Mouse (Mus musculus) left cerebral cortex, adult 11 months (tissue): ENCODE measurements at regions not wholly inside any gene's neighbourhood (a gene's known extent, or its start where the extent isn't known, plus 50 kb on each side); places are given as distances from the start of the nearest gene placed in this dataset.
A peak's percentile ranks its signal among the peaks of the same experiment; 100 is the strongest.

Experiments
- DNase-seq: peaks from one replicate; pipeline ENCODE4 v3.0.0; 2022; ENCODE audit warnings: low spot score

DNA sequence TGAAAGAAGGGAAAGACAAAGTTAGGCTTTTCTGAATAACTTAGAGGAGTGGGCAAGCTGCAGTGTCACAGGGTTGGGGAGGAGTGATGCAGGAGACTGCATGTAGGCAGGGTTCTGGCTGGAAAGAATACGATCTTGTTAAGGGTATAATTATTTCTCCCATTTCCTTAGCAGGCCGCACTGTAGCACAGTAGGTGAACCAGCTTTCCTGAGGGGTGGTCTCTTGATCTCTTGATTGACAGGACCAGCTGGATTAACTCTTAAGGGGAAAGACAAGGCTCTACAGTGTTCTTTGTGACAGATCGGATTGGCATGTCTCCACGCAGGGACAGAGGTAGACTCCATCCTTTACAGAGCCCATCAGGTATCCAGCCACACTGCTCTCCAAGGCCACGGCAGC is 54.5 kb upstream of the Meis1 start:
- no peak for DNase-seq

DNA sequence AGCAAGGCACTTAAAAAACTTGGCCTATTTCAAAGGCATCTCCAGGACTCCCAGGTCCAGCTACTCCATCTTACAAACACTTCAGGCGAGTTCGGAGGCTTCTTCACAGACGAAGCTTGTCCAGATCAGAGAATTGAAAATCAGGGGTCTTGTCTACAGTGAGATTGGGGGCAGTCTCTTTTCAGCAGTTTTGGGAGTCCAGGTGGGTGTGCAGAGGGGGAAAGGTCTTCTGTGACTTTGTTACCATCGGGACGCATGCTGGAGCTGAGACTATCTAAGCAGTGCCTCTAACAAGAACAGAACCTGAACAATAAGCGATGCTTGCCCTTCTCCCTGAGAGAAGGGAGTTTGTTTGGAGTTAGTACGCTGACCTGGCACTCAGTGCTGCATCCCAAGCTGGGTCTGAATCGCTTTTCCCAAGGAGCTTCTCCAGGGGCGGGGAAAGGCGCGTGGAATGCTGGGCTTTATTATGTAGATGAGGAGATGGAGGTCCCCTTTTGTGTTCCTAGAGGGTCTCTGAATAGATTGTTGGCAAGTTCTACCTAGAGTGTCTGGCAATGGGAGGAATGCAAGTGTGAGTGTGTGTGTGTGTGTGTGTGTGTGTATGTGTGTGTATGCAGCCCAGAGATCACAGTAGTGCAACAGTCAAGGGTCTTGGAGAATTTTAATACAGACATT is 55.2 kb upstream of the Meis1 start:
- DNase-seq: no peak

DNA sequence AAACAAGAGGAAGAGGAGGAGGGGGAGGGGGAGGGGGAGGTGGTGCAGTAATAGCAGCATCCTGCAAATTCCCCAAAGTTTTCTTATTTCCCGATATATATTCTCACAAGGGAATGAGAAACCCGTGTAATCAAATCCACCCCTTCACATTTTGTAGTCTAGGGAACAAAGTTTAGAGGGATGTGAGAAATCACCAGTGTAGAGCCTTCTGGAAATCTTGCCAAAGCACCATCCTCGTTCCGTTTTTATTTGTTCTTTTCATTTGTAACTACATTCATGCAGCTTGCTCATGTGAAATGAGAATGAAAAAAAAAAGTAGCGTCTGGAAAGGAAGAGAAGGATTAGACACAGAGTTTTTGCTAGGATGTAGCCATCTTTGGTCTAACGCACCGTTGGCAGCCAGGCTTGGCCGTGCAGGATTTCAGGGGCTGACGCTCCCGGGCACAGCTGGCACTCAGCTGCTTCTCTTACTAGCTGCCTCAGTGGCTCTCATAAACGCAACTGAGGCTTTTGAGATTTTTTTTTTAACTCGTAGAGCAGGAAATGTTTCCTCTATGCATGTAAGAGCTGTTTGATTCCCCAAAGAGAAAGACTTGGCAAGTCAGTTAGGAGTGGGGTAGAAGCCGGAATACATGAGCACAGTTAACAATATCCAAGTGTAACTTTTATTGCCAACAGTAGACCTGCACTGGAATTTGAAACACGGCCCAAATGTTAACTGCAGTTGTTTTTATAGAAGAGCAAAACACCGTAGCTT is 72.5 kb upstream of the Meis1 start:
- no peak for DNase-seq

DNA sequence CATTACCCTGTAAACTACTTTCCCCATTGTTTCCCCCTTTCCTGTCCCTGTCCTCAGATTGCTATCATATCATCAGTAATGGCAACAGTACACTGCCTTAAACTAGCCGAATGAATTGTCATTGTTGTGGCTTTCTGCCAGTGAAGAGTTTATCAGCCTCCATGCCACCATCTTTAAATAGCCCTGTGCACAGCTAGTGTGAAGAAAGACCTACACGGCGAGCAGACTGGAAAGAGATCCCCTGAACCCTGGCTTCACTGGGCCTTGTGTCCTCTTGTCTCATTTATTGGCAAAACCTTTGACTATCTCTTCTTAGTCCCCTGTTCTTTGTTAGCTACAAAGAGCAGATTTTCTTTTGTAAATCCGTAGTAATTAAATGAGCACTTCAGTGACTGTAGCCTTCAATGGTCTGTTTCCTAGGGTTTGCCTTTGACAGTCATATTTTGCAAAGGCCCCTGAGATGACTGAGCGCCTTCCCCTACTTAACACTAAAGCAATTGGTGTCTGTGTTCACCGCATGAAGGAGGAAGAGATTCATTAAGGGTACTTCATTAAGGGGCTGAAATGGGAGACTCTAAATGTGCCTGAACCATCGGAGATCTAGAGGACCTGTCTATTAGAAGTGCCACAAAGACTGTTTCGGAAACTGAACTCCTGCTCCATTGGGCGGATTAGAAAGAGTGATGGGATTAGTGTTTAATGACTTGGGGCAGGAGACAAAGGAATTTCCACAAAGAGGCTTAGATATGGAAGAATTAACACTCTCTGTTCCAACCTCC is 74.4 kb upstream of the Meis1 start:
- DNase-seq: no peak

DNA sequence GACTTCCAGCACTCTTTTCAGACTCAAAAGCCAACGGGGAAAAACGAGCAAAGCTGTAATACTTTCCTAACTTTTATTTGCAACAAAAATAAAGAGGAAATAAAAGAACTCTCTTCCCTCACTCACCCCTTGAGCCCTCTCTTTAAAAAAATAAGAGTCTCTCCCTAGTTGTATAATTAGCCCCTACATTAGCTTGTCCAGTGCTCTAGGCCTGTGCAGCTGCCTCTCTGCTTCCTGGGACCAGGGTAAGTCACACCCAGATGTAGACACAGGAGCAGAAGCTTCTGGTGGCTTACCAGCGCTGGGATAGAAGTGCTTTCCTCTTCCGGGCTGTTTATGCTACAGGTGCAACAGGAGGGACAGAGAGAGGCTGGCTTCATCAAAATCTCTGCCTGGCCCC is 75.0 kb upstream of the Meis1 start:
- no peak for DNase-seq

DNA sequence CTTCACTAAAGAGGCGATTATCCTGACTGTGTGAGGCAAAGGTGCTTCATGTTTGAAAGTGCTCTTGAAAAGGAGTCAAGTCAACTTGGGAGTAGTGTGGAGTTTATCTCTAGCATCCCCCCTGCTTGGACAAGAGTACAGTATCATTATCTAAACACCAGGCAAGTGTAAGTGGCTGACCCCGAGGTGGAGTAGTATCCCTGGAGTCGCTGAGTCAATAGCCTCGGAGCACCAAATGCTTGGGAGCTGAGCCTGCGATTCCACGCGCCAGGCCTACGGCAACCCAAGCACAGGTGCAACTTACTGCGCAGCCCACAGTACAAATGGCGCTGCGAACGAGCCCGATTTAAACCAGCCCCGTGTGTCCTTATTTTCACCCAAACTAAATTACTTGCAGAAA is 75.4 kb upstream of the Meis1 start:
- DNase-seq: no peak

DNA sequence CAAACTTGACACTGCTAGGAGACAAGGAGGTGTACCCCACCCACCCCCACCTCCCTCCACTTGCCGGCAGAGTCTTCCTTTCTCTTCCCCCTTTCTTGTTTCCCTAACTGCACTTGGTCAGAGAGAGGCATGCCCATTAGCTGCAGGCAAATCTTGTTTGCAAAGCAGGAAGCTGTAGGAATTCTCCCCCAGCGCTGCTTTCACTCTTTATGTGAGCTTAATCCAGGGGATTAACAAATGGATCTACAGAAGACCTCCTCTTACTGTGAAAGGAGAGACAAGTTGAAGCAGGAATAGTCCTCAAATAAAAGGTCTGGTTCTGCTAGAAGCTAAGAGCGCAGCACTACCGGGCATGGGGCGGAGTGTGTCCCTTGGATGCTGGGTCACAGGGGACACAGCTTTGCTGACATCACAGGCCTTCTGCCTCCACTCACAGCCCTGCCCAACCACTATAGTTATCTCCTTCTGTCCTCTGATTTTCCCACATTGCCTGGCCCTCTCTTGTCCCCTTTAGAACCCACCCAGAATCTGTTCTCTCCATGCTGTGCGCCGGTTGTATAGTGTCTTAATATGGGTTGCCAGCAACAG is 84.3 kb upstream of the Meis1 start:
- DNase-seq: no peak

DNA sequence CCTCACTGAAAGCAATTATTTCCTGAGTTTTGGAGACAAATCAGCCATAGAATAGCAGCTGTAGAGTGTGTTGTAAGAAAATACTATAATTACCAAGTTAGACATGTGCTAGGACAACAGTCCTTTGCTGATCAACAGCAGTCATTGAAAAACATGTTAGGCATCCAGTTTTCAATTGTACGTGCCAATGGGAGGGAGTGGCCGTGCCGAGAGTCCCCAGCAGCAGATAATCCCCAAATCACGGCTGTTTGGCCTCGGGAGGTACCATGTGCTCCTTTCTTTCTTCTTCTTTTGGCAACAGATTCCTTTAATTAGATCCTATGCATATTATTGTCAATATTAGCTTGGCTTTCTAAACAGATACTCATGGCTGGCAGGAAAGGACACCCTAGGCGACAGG is 88.4 kb upstream of the Meis1 start:
- no peak for DNase-seq

DNA sequence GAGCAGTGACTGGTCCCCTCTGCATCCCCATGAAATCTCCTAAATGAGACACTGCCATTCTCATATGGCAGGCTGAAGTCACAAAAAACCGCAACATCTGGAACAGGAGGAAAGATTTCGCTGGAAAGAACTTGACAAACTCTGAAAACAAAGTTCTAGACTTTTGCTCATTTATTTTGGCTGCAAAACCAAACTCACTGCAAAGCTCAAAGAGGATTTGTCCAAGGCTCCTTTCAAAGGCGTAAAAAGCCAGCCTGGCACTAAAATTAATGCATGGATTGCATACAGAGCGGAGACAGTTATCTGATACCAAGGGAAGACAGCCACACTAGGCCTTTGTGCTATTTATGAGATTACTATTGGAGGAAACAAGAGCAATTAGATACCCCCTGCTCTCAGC is 90.3 kb upstream of the Meis1 start:
- no peak for DNase-seq

DNA sequence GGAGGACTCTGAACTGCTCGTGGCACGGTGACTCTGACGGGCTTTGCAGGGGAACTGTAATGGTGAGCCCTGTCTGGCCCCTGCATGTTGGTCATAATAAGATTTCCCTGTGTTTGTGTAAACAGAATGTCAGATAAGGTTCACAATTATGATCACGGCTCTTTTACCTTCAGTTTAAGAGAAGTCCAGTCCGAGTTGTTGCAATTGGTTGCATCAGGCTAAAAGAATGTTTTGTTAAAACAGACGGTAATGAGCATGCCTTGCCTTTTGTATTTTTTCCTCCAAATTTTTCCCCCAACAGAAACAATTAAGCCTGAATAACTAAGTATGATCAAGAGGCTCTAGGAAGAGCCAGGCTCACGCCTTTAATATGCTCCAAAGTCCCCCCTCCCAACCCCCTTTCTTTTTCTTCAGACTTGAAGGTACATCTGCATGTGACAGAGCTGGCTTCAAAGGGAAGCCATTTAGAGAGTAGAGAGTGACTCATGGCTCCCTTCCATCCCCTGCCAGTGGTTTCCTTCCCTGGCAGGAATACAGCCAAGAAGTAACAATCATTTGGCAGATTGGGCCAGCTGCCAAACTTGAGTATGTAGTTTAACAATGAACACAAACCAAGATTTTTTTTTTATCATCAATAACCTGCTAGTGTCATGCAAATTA is 93.3 kb upstream of the Meis1 start:
- no peak for DNase-seq

DNA sequence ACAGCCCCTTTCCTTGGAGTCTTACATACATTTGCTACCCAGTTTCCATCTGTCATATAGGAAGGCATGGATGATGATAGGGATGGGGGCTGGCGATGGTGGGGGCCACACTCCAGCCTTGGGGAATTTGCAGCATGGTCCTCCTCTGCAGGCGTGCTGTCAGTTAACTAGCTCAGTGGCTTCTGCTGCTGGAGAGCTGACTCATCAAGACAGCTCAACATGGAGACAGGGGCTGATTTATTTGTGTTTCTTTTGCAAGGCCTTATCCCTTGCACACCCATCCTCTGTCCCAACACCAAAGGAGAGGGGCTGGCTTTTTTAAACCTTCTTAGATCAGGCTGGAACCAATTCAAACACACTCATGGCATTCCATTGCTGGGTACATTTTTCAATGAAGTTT is 98.3 kb upstream of the Meis1 start:
- DNase-seq: no peak

DNA sequence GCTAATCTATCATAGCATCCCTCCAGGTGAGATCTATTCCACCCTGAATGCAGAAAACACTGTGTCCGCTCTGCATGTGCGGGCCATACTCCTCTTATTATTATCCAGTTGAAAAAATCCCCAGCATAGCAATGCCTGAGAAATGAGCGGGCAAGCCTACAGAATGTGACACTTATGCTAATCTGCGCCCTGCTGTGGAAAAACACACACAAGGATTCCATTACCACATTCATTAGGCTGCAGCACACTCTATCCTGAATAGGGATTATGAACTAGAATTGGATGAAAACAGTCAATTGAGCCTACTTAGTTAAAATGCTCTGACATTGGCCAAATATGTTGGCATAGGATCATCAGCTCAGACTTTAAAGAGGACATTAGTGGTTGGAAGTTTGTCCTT is 99.5 kb upstream of the Meis1 start:
- no peak for DNase-seq

DNA sequence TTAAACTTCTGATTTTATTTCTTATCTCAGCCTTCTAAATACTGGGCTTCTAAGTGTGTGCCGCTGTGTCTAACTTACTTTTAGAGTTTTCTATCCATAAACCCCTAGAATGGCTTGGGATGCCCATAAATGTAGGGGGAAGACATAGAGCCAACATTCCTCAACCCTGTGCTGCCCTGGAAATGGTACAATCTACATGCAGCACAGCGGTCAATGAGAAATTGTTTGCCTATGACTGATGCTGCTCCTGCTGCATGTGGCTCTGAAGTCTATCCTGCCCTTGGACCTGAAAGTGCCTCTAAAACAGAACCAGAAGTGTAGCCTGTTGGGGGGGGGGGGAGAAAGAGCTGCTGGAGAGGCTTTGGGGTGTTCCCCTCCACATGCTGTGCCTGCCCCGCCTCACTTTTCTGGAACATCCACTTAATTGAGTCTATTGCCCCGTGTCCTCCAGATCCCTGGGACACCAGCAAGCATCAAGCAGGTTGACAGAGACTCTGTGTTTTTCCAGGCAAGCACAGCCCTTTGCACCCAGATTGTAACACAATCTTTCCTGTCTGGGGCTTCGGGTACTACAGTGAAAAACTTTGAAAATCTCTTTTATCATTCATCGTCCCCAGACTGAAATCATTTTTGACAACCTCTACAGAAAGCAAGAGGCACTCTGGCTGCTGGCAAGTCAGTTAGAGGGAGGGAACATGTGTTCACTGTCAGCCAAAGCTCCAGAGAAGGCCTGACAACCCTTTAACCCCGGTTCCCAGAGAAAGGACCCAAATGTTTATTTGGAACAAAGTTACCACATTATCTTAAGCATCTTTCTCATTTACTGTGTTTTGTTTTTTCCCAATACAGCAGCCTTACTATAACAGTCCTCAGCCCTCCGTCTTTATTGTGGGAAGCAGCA is 101.4 kb upstream of the Meis1 start:
- DNase-seq: no peak

DNA sequence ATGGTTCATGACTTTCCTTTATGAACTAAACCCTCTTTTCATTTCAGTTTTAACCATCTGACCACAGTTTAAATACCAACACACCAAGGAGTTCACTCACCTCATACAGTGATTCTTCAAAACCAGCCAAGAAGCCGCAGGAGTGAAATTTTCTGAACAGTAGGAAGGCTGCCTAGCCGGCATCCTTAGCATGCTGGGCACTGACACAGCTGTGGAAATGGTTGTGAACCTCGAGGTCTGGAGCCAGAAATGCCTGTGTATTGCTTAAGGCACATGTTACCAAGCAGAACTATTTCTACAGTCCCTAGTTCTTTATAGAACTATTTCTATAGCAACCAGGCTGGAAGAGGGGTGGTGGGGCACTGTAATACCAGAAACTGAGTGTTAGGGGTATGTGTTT is 102.1 kb upstream of the Meis1 start:
- no peak for DNase-seq

DNA sequence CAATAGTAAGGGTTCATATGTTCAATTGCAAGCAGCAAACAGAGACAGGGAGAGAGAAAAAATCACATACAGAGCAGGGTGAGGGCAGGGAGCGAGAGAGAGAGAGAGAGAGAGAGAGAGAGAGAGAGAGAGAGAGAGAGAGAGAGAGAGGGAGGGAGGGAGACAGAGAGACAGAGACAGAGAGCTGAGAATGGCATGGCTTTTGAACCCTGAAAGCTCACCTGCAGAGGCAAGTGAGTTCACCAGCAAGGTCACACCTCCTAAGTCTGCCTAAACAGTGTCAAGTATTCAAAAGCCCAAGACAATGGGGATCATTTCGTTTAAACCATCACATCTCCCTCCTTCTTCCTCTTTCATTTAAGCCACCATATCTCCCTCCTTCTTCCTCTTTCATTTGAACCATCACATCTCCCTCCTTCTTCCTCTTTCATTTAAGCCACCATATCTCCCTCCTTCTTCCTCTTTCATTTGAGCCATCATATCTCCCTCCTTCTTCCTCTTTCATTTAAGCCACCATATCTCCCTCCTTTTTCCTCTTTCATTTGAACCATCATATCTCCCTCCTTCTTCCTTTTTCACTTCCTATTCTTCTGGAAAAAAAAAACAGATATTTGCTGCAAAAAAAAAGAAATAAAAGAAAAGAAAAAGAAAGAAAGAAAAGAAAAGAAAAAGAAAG is 116.7 kb upstream of the Meis1 start:
- no peak for DNase-seq

DNA sequence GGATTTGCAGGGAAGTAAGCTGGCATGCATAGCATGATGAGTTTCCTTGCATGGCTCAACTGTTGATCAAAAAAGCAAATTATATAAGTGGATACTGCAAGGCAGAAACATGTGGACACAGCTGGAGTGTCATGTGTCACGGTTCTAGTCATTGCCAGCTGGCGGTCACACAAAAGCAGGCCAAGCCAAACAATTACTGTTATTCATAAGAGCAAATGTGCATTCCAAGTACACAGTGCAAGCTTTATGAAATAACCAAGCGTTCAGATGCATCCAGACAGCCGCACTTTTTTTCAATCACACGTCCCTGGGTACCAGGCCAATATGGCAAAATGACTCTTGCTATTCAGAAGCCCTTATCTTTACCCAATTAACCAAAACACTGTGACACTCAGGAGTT is 119.6 kb upstream of the Meis1 start:
- peak; percentile 23 for DNase-seq

DNA sequence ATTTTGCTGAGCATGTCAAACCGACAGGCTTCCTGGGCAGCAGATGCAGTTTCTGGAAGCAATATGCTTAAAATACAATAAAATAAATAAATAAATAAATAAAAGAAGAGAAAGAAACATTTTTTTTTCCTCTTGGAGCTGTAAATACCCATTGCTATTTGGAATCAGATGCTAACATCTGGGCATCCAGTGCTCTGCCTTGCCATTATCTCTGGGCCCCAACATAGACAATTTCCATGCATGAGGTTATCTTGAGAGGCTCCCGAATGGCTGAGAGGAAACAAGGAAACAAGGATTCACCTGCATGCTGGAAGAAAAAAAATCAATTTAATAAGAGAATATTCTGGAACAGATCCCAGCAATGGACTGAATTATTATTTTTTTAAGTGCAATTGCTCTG is 120.0 kb upstream of the Meis1 start:
- no peak for DNase-seq

DNA sequence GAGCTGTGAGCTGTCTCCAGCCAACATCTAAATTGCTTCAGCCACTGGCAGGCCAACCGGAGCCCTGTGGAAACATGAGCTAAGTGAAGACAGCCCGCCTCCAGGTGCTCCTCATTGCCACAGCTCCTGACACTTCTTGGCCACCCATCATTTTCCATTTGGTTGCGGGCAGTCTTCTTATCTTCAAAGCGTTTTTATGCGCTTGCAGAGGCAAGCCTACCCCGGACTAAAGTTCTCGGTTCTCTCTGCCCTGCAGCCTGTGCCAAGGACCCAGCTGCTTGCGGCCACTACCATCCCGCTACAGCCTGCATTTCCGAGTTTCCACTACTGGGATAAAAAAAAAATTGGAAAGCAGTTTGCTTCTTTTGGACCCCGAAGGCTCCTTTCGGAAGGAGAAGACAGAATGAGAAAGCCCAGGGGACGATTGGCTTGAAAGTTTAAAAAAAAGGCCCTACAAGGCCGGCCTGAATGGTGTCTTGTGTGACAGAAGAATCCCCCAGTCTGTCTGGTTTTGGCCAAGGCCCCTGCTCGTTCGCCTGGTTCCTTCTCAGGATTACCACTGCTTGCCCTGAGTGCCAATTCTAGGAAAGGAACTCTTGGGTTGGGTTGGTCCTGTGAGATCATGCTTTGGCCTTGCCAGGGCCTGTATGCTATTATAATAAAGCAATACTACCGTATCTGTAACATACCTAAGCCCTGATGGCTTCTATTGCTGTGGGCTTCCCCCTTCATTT is 124.6 kb upstream of the Meis1 start:
- no peak for DNase-seq

DNA sequence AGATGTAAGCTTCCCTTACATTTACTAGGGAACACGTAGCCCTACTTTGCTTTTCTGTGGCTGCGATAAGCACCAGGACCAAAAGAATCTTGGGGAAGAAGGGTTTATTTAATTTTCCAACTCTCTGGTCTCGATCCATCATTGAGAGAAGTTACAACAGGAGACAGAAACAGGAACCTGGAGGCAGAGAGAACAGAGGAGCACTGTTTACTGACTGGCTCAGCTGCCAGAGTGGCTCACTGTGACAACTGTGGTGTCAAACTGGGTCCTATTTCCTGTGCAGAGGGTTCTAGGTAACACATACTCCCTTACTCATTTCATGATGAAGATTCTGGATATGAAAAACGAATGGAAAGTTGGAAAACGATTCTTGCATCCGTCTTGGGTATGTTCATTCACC is 125.7 kb upstream of the Meis1 start:
- no peak for DNase-seq

DNA sequence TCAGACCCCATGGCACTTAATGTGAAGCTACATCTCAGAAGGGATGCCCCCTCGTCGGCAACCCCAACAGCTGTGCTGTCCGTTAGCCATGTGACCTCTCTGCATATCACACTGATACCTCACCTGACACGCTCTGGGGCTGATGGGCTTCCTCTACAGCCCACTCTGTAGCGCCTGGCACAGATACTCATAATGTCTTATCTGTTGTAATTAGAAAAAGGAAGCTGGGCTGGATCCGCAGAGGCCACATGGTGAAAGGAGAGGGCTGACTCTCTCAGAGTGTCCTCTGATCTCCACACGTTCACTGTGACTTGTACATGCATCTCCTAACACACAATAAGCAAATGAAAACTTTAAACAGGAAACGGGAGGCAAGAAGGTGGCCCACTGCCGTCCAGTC is 126.5 kb upstream of the Meis1 start:
- no peak for DNase-seq
